Mouse (Mus musculus): ENCODE data around the gene Slc4a5. TPM values are rescaled to one million over a fixed set of nuclear protein-coding genes. Genes with fewer than 3 reads are reported as not detected.

The Slc4a5 gene
- polyA plus RNA-seq, 1 experiment from 2014 or later = 0.46 TPM

- H3K27ac ChIP-seq (ENCODE audit: low read depth) = no peak overlapping the region
- no peak overlapping the region for H3K4me3 ChIP-seq (ENCODE audit: low read depth, low read length)
- WGBS = 91% methylated on average over 3 of the region's 3 CpGs
- no peak overlapping the region for H3K9ac ChIP-seq (ENCODE audit: low read length)
- ATAC-seq (replicated peaks; ENCODE audit: low FRiP score, low TSS enrichment, low read depth) = no peak
- H3K36me3 ChIP-seq (ENCODE audit: control insufficient read depth, insufficient read depth, low read length) = peaks cover 18% of the 10 kb centered on the region
- H3K4me1 ChIP-seq (replicated peaks; ENCODE audit: control insufficient read depth, insufficient read depth, low read length) = peaks cover 12% of the 10 kb centered on the region
- no peak overlapping the region for H3K4me2 ChIP-seq (ENCODE audit: low read length)
- H3K27me3 ChIP-seq (replicated peaks; ENCODE audit: control insufficient read depth, insufficient read depth, low read length) = no peaks in the 10 kb centered on the region
- DNase-seq (ENCODE audit: low spot score) = no peak
- no peaks in the 10 kb centered on the region for H3K9me3 ChIP-seq (ENCODE audit: control insufficient read depth, low read length)
Observed at GRCm38 (mm10) chr6:83347916-83348315, 128.3 kb downstream of the Slc4a5 start.

DNA sequence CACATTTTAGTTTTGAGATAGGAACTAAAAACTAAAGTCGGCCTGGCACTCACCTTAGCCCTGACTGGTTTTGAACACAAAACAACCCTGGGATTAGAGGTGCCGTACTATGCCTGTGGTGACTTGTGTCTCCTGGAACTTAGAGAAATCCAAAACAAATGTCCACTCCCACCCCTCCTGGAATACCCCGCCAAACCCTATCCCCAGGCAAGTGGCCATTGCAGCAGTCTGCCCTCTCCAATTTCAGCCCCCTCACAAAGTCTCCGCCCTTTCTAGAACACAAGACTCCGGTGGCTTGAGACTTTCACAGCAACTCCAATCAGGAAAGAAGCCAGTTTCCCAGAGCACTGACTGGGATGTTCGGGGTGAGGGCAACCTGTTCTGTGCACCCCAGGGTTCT, 129.2 kb downstream of the Slc4a5 start, which contains the start of gene Bola3:
Bola3 (plus strand) TSS at position 275 of the 400 bp plus-strand sequence.
- H3K36me3 ChIP-seq (ENCODE audit: control insufficient read depth, insufficient read depth, low read length) = peaks cover 20% of the 10 kb centered on the region
- H3K4me1 ChIP-seq (replicated peaks; ENCODE audit: control insufficient read depth, insufficient read depth, low read length) = peaks cover 12% of the 10 kb centered on the region
- peak within 1 kb of the TSS; percentile 81 for H3K4me3 ChIP-seq (ENCODE audit: low read depth, low read length)
- DNase-seq (ENCODE audit: low spot score) (no peak), ATAC-seq (replicated peaks; ENCODE audit: low FRiP score, low TSS enrichment, low read depth) (peak; percentile 22; the same call in 1 of the 2 replicates)
- H3K4me2 ChIP-seq (ENCODE audit: low read length) = peak within 1 kb of the TSS; percentile 87
- H3K9ac ChIP-seq (ENCODE audit: low read length) = peak within 1 kb of the TSS; percentile 89
- no peaks in the 10 kb centered on the region for H3K27me3 ChIP-seq (replicated peaks; ENCODE audit: control insufficient read depth, insufficient read depth, low read length)
- no peaks in the 10 kb centered on the region for H3K9me3 ChIP-seq (ENCODE audit: control insufficient read depth, low read length)
- 33% methylated on average over 6 of the region's 6 CpGs for WGBS
- H3K27ac ChIP-seq (ENCODE audit: low read depth) = no peak within 1 kb of the TSS

- WGBS = under 1% methylated on average over 50 of the region's 53 CpGs
- H3K27ac ChIP-seq (ENCODE audit: low read depth) = no peak overlapping the region
- H3K4me2 ChIP-seq (ENCODE audit: low read length) = peak overlapping the region; percentile 87
Observed at GRCm38 (mm10) chr6:83349274-83349958, 129.8 kb downstream of the Slc4a5 start.

GRCm38 (mm10) chr6:83350172-83350571, 130.5 kb downstream of the Slc4a5 start:
- ATAC-seq (replicated peaks; ENCODE audit: low FRiP score, low TSS enrichment, low read depth) = no peak
- Histone ChIP-seq H3K36me3 (ENCODE audit: control insufficient read depth, insufficient read depth, low read length) (peaks cover 18% of the 10 kb centered on the region; the same call in 1 of the 2 replicates), H3K4me3 (ENCODE audit: low read depth, low read length) (peak overlapping the region; percentile 81), H3K9ac (ENCODE audit: low read length) (peak overlapping the region; percentile 89), H3K27ac (ENCODE audit: low read depth) (no peak overlapping the region), H3K4me1 (replicated peaks; ENCODE audit: control insufficient read depth, insufficient read depth, low read length) (peaks cover 12% of the 10 kb centered on the region), H3K4me2 (ENCODE audit: low read length) (peak overlapping the region; percentile 87), H3K9me3 (ENCODE audit: control insufficient read depth, low read length) (no peaks in the 10 kb centered on the region), H3K27me3 (replicated peaks; ENCODE audit: control insufficient read depth, insufficient read depth, low read length) (no peaks in the 10 kb centered on the region)
- 80% methylated on average over 7 of the region's 7 CpGs for WGBS
- DNase-seq (ENCODE audit: low spot score) = no peak

More at GRCm38 (mm10) chr6:83349274-83349958, 129.8 kb downstream of the Slc4a5 start:
- Histone ChIP-seq H3K4me3 (ENCODE audit: low read depth, low read length) (peak overlapping the region; percentile 81), H3K27me3 (replicated peaks; ENCODE audit: control insufficient read depth, insufficient read depth, low read length) (no peaks in the 10 kb centered on the region), H3K9ac (ENCODE audit: low read length) (peak overlapping the region; percentile 89), H3K4me1 (replicated peaks; ENCODE audit: control insufficient read depth, insufficient read depth, low read length) (peaks cover 12% of the 10 kb centered on the region), H3K36me3 (ENCODE audit: control insufficient read depth, insufficient read depth, low read length) (peaks cover 18% of the 10 kb centered on the region; the same call in 1 of the 2 replicates), H3K9me3 (ENCODE audit: control insufficient read depth, low read length) (no peaks in the 10 kb centered on the region)
- DNase-seq (ENCODE audit: low spot score) (peak; percentile 98), ATAC-seq (replicated peaks; ENCODE audit: low FRiP score, low TSS enrichment, low read depth) (peak; percentile 95)

DNA sequence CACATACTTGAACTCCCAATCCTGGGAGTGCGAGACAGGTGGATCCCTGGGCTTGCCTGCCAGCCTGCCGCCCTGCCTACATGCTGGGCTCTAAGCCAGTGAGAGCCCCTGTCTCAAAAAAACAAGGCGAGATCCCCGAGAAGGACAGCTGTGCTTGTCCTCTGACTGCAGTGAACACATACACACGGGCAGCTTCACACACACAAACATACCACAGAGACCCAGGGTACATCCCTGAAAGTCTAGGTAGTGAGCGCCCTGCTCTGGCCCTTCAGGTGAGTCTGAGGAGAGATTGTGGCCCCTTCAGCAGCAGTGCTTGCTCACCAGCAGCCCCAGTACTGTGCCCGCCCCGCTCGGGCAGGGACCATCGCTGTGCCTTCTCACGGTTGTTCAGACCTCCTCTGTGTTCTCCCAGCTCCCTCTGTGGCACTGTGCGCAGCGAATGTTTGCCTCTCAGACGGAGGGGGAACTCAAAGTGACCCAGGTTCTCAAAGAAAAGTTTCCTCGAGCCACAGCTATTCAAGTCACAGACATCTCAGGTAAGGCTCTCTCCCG, 131.3 kb downstream of the Slc4a5 start:
- no peak overlapping the region for H3K9ac ChIP-seq (ENCODE audit: low read length)
- DNase-seq (ENCODE audit: low spot score) = no peak
- WGBS = 88% methylated on average over 16 of the region's 16 CpGs

GRCm38 (mm10) chr6:83351490-83352160, 132.0 kb downstream of the Slc4a5 start:
- Histone ChIP-seq H3K4me3 (ENCODE audit: low read depth, low read length) (no peak overlapping the region), H3K27me3 (replicated peaks; ENCODE audit: control insufficient read depth, insufficient read depth, low read length) (no peaks in the 10 kb centered on the region), H3K27ac (ENCODE audit: low read depth) (no peak overlapping the region), H3K4me2 (ENCODE audit: low read length) (no peak overlapping the region), H3K36me3 (ENCODE audit: control insufficient read depth, insufficient read depth, low read length) (peaks cover 26% of the 10 kb centered on the region; the same call in 1 of the 2 replicates), H3K4me1 (replicated peaks; ENCODE audit: control insufficient read depth, insufficient read depth, low read length) (peaks cover 12% of the 10 kb centered on the region), H3K9ac (ENCODE audit: low read length) (no peak overlapping the region), H3K9me3 (ENCODE audit: control insufficient read depth, low read length) (no peaks in the 10 kb centered on the region)
- WGBS = 75% methylated on average over 7 of the region's 7 CpGs
- DNase-seq (ENCODE audit: low spot score) = no peak
- no peak for ATAC-seq (replicated peaks; ENCODE audit: low FRiP score, low TSS enrichment, low read depth)

More for the DNA sequence above, 131.3 kb downstream of the Slc4a5 start:
- Histone ChIP-seq H3K9me3 (ENCODE audit: control insufficient read depth, low read length) (no peaks in the 10 kb centered on the region), H3K4me3 (ENCODE audit: low read depth, low read length) (no peak overlapping the region), H3K4me1 (replicated peaks; ENCODE audit: control insufficient read depth, insufficient read depth, low read length) (peaks cover 12% of the 10 kb centered on the region), H3K4me2 (ENCODE audit: low read length) (no peak overlapping the region), H3K36me3 (ENCODE audit: control insufficient read depth, insufficient read depth, low read length) (peaks cover 26% of the 10 kb centered on the region; the same call in 1 of the 2 replicates), H3K27ac (ENCODE audit: low read depth) (no peak overlapping the region), H3K27me3 (replicated peaks; ENCODE audit: control insufficient read depth, insufficient read depth, low read length) (no peaks in the 10 kb centered on the region)
- ATAC-seq (replicated peaks; ENCODE audit: low FRiP score, low TSS enrichment, low read depth) = no peak

- Histone ChIP-seq H3K4me1 (replicated peaks; ENCODE audit: control insufficient read depth, insufficient read depth, low read length) (peaks cover 12% of the 10 kb centered on the region), H3K27me3 (replicated peaks; ENCODE audit: control insufficient read depth, insufficient read depth, low read length) (no peaks in the 10 kb centered on the region), H3K9me3 (ENCODE audit: control insufficient read depth, low read length) (no peaks in the 10 kb centered on the region), H3K4me2 (ENCODE audit: low read length) (no peak overlapping the region), H3K9ac (ENCODE audit: low read length) (no peak overlapping the region), H3K4me3 (ENCODE audit: low read depth, low read length) (no peak overlapping the region), H3K36me3 (ENCODE audit: control insufficient read depth, insufficient read depth, low read length) (peaks cover 36% of the 10 kb centered on the region), H3K27ac (ENCODE audit: low read depth) (no peak overlapping the region)
- DNase-seq (ENCODE audit: low spot score) = no peak
- WGBS = 92% methylated on average over 24 of the region's 24 CpGs
- ATAC-seq (replicated peaks; ENCODE audit: low FRiP score, low TSS enrichment, low read depth) = no peak
Observed at GRCm38 (mm10) chr6:83352666-83353410, 133.2 kb downstream of the Slc4a5 start.

Measured in intestine, embryonic 14.5 days (tissue).